Mouse (Mus musculus) heart, embryonic 13.5 days (tissue): ENCODE measurements around the gene Mrps14. TPM values are rescaled to one million over a fixed set of nuclear protein-coding genes. Genes with fewer than 3 reads are reported as not detected.

Experiments
- ATAC-seq: fragments of 200-750 bp; cut with Nextera tagmentation; 2 replicates; pipeline ENCODE4 v1.8.0; 2017; ENCODE audit warnings: moderate TSS enrichment; ENCODE audit not compliant: insufficient number of reproducible peaks, low FRiP score, low TSS enrichment; ENCODE audit errors: extremely low read depth
- H3K27ac ChIP-seq: fragments of 300-500 bp; sonication (generic); replicated peaks from 2 replicates; pipeline ENCODE4 v1.5.1; 2015; ENCODE audit warnings: moderate library complexity, mild to moderate bottlenecking, inconsistent platforms
- H3K27me3 ChIP-seq: fragments of 300-500 bp; sonication (generic); replicated peaks from 2 replicates; pipeline ENCODE4 v1.6.1; 2015; ENCODE audit warnings: mild to moderate bottlenecking, inconsistent platforms
- H3K36me3 ChIP-seq: fragments of 300-500 bp; sonication (generic); 2 replicates; pipeline ENCODE4 v1.6.1; 2015; ENCODE audit warnings: mild to moderate bottlenecking, inconsistent platforms
- H3K4me1 ChIP-seq: fragments of 300-500 bp; sonication (generic); 2 replicates; pipeline ENCODE4 v1.6.1; 2015; ENCODE audit warnings: inconsistent platforms
- H3K4me2 ChIP-seq: fragments of 300-500 bp; sonication (generic); 2 replicates; pipeline ENCODE4 v1.6.1; 2015; ENCODE audit warnings: inconsistent platforms, mild to moderate bottlenecking, moderate library complexity
- H3K4me3 ChIP-seq: fragments of 300-500 bp; sonication (generic); 2 replicates; pipeline ENCODE4 v1.5.1; 2015; ENCODE audit warnings: moderate library complexity, mild to moderate bottlenecking, inconsistent platforms
- H3K9ac ChIP-seq: fragments of 300-500 bp; sonication (generic); 2 replicates; pipeline ENCODE4 v1.6.1; 2015; ENCODE audit warnings: inconsistent platforms, mild to moderate bottlenecking, moderate library complexity
- H3K9me3 ChIP-seq: fragments of 300-500 bp; sonication (generic); 2 replicates; pipeline ENCODE4 v1.6.1; 2016; ENCODE audit warnings: inconsistent platforms
- WGBS: fragments of 180-500 bp; shearing (Covaris S2); methylation state at CpG from one replicate; pipeline ENCODE4 v1.1.7; 2015; ENCODE audit warnings: mixed read lengths; 5-methylcytosine and 5-hydroxymethylcytosine counted together
- polyA plus RNA-seq: library from polyadenylated mRNA; unstranded; fragments of >200 nt; fragmentation: Nextera tagmentation; extraction: Ambion mirVana; gene quantifications from 2 replicates; pipeline ENCODE4 v1.2.1, GENCODE M21; 2015

Gene Mrps14
- 186 and 201 TPM in 2 replicates for polyA plus RNA-seq

GRCm38 (mm10) chr1:160194529-160195336 is at the start of gene Mrps14:
Mrps14 (plus strand) TSS chr1:160195215.
- WGBS = 7% methylated on average over 31 of the region's 31 CpGs
- peak within 1 kb of the TSS; percentile 87 for H3K9ac ChIP-seq
- H3K4me2 ChIP-seq = peak within 1 kb of the TSS; percentile 91
- peaks cover 16% of the 10 kb centered on the region for H3K4me1 ChIP-seq
- H3K4me3 ChIP-seq = peak within 1 kb of the TSS; percentile 72
- H3K27me3 ChIP-seq = no peaks in the 10 kb centered on the region
- peak; percentile 100 for ATAC-seq
- peaks cover 26% of the 10 kb centered on the region for H3K36me3 ChIP-seq
- peak within 1 kb of the TSS; percentile 78 for H3K27ac ChIP-seq
- no peaks in the 10 kb centered on the region for H3K9me3 ChIP-seq

GRCm38 (mm10) chr1:160145606-160146005 is 49.4 kb upstream of the Mrps14 start:
- no peak overlapping the region for H3K27ac ChIP-seq
- no peaks in the 10 kb centered on the region for H3K4me1 ChIP-seq
- H3K27me3 ChIP-seq = no peaks in the 10 kb centered on the region
- no peak overlapping the region for H3K4me2 ChIP-seq
- WGBS = 66% methylated on average over 3 of the region's 3 CpGs
- no peaks in the 10 kb centered on the region for H3K36me3 ChIP-seq
- no peaks in the 10 kb centered on the region for H3K9me3 ChIP-seq
- no peak overlapping the region for H3K4me3 ChIP-seq
- no peak overlapping the region for H3K9ac ChIP-seq
- ATAC-seq = no peak

GRCm38 (mm10) chr1:160147274-160147673 is 47.7 kb upstream of the Mrps14 start:
- no peak for ATAC-seq
- Histone ChIP-seq H3K9me3 (no peaks in the 10 kb centered on the region), H3K9ac (no peak overlapping the region), H3K4me3 (no peak overlapping the region), H3K4me1 (no peaks in the 10 kb centered on the region), H3K4me2 (no peak overlapping the region), H3K36me3 (no peaks in the 10 kb centered on the region), H3K27me3 (no peaks in the 10 kb centered on the region), H3K27ac (no peak overlapping the region)
- WGBS = 71% methylated on average over 7 of the region's 7 CpGs

DNA sequence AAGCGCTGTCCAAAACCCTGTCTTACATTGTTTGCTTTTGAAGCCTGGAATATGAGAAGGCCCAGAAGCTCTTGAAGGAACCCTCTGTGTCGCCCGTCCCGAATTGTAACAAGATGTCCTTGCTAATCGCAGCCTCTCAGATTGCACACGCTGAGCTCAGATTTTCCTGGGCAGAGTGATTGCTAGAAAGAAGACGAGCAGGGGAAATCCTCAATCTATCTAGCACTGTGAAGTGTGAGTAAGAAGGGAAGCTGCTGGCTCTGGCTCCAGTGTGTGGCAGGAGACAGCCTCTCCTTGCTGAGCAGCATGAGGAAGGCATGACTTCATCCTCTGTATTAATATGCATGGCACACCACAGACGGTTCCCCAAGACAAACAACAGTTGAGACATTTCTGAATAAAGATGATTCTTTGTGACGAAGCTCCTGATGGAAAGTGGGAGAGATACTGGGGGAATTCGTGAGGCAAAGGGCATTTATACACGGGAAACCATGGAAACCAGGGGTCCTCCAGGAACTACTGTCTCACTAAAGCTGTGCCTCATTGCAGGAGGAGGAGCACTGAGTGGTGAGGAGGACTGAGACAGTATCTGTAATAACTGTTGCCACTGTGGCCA is 45.6 kb upstream of the Mrps14 start:
- Histone ChIP-seq H3K27ac (no peak overlapping the region), H3K9me3 (no peaks in the 10 kb centered on the region), H3K4me1 (no peaks in the 10 kb centered on the region), H3K4me2 (no peak overlapping the region), H3K4me3 (no peak overlapping the region), H3K9ac (no peak overlapping the region), H3K27me3 (no peaks in the 10 kb centered on the region), H3K36me3 (no peaks in the 10 kb centered on the region)
- 61% methylated on average over 11 of the region's 11 CpGs for WGBS
- no peak for ATAC-seq

DNA sequence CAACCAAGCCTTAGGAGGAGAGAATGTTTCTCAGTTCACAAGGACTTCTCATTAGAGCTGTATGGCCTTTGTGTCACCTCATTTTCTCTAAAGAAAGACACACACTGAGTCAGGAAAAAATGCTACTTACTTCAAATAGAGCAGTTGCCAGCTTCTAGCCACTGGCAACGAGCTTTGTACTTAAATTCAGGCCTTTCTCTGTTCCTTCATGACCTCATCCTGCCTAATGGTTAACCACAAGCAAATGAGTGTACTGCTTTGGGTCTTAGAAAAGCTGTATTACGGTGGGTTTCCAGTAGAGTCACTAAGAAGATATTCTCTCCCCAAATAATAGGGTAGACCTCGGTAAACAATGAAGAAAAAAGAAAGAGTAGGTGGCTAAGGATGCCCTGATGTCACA is 44.3 kb upstream of the Mrps14 start:
- Histone ChIP-seq H3K4me2 (no peak overlapping the region), H3K27me3 (no peaks in the 10 kb centered on the region), H3K27ac (no peak overlapping the region), H3K4me3 (no peak overlapping the region), H3K36me3 (no peaks in the 10 kb centered on the region), H3K9ac (no peak overlapping the region), H3K4me1 (no peaks in the 10 kb centered on the region), H3K9me3 (no peaks in the 10 kb centered on the region)
- WGBS = 60% methylated on average over 3 of the region's 3 CpGs
- no peak for ATAC-seq

GRCm38 (mm10) chr1:160153480-160153879 is 41.5 kb upstream of the Mrps14 start, which contains the start of gene Tnn:
Tnn (minus strand) TSS chr1:160153580.
- no peak for ATAC-seq
- Histone ChIP-seq H3K27me3 (no peaks in the 10 kb centered on the region), H3K9me3 (no peaks in the 10 kb centered on the region), H3K27ac (no peak within 1 kb of the TSS), H3K4me1 (no peaks in the 10 kb centered on the region), H3K36me3 (no peaks in the 10 kb centered on the region), H3K4me2 (no peak within 1 kb of the TSS), H3K4me3 (no peak within 1 kb of the TSS), H3K9ac (no peak within 1 kb of the TSS)
- 57% methylated on average over 8 of the region's 8 CpGs for WGBS

GRCm38 (mm10) chr1:160158190-160158589 is 36.8 kb upstream of the Mrps14 start:
- Histone ChIP-seq H3K36me3 (no peaks in the 10 kb centered on the region), H3K27me3 (no peaks in the 10 kb centered on the region), H3K4me2 (no peak overlapping the region), H3K4me3 (no peak overlapping the region), H3K9ac (no peak overlapping the region), H3K4me1 (no peaks in the 10 kb centered on the region), H3K9me3 (no peaks in the 10 kb centered on the region), H3K27ac (no peak overlapping the region)
- 93% methylated on average over 2 of the region's 2 CpGs for whole genome bisulfite sequencing
- no peak for ATAC-seq

- WGBS = 69% methylated on average over 4 of the region's 5 CpGs
- Histone ChIP-seq H3K4me2 (no peak overlapping the region), H3K4me1 (no peaks in the 10 kb centered on the region)
Observed at GRCm38 (mm10) chr1:160166600-160166999, 28.4 kb upstream of the Mrps14 start.

DNA sequence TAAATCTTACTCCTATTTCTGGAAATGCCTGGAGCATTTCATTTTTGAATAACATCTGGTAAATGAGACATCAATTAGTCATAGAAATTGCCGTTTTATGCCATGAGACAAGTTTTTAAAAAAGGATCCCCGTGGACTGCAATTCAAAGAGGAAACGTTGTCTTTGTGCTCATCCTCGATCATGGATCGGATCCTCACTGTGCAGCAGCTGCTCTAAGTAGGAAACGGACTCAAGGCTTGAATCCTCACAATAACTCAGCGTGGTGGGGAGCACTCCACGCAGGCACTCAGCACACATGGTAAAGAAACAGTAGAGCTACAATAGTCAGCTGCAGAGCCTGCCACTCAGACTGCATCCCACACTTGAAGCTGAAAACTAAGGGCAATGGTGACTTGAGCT is 18.1 kb upstream of the Mrps14 start:
- no peak overlapping the region for H3K9ac ChIP-seq
- no peaks in the 10 kb centered on the region for H3K36me3 ChIP-seq
- H3K4me2 ChIP-seq = no peak overlapping the region
- H3K4me1 ChIP-seq = no peaks in the 10 kb centered on the region
- no peak for ATAC-seq
- H3K27ac ChIP-seq = no peak overlapping the region
- no peaks in the 10 kb centered on the region for H3K9me3 ChIP-seq
- no peak overlapping the region for H3K4me3 ChIP-seq
- 78% methylated on average over 8 of the region's 8 CpGs for WGBS
- H3K27me3 ChIP-seq = no peaks in the 10 kb centered on the region

More at GRCm38 (mm10) chr1:160166600-160166999, 28.4 kb upstream of the Mrps14 start:
- ATAC-seq = no peak
- Histone ChIP-seq H3K9ac (no peak overlapping the region), H3K36me3 (no peaks in the 10 kb centered on the region), H3K9me3 (no peaks in the 10 kb centered on the region), H3K27ac (no peak overlapping the region), H3K27me3 (no peaks in the 10 kb centered on the region), H3K4me3 (no peak overlapping the region)

DNA sequence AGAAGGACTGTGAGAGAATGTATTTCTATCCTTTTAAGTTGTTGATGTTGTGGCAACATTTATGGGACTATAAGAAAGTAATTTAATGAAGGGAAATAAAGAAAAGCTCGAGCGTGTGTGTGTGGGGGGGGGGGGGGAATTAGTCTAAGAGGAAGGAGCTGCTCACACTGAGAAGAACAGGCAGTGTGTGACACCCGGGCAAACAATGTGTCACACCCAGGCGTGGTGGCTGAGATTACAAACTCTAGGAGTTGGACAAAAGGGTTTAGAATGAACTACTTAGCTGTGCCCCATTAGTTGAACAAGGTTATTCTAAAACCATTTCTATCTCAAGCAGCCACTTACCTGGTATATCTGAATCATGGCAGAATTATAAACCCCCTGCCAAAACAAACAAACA is 13.8 kb upstream of the Mrps14 start:
- H3K4me1 ChIP-seq = no peaks in the 10 kb centered on the region
- no peak for ATAC-seq
- H3K36me3 ChIP-seq = no peaks in the 10 kb centered on the region
- no peak overlapping the region for H3K9ac ChIP-seq
- H3K9me3 ChIP-seq = no peaks in the 10 kb centered on the region
- 53% methylated on average over 4 of the region's 4 CpGs for WGBS
- no peaks in the 10 kb centered on the region for H3K27me3 ChIP-seq
- H3K4me3 ChIP-seq = no peak overlapping the region
- no peak overlapping the region for H3K27ac ChIP-seq
- H3K4me2 ChIP-seq = no peak overlapping the region

DNA sequence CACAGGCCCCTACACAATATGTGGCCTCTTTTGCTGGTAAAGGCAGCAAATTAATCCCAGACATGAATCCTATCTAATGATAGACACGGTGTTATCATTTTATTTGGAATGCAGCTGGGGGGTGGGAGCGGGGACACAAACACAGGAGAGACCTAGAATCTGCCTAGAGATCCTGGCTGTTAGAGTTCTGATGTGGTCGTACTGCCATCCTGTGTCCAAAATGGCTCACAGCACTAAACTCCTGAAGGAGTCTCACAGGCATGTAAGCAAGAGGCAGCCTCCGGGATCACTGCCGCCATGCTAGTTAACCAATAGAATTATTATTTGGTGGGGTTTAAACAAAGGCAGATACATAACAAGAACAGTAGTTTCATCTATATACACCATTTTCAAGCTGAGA is 10.5 kb upstream of the Mrps14 start:
- H3K36me3 ChIP-seq = no peaks in the 10 kb centered on the region
- H3K4me3 ChIP-seq = no peak overlapping the region
- no peak overlapping the region for H3K4me2 ChIP-seq
- no peak overlapping the region for H3K27ac ChIP-seq
- no peak for ATAC-seq
- no peak overlapping the region for H3K9ac ChIP-seq
- H3K9me3 ChIP-seq = no peaks in the 10 kb centered on the region
- 0 out of 2 replicates have a peak, but pooled peaks cover 4% of the 10 kb centered on the region for H3K27me3 ChIP-seq
- no peaks in the 10 kb centered on the region for H3K4me1 ChIP-seq
- WGBS = 15% methylated on average over 5 of the region's 5 CpGs

- H3K27me3 ChIP-seq = no peaks in the 10 kb centered on the region
- 0% methylated on average over 13 of the region's 13 CpGs for WGBS
- ATAC-seq = peak; percentile 11; the same call in 1 of the 2 replicates
Observed at GRCm38 (mm10) chr1:160195337-160195663, 285 bp downstream of the Mrps14 start.

More at GRCm38 (mm10) chr1:160195337-160195663, 285 bp downstream of the Mrps14 start:
- Histone ChIP-seq H3K9ac (peak overlapping the region; percentile 87), H3K4me2 (peak overlapping the region; percentile 91), H3K4me3 (peak overlapping the region; percentile 72), H3K27ac (peak overlapping the region; percentile 78), H3K9me3 (no peaks in the 10 kb centered on the region), H3K36me3 (peaks cover 31% of the 10 kb centered on the region), H3K4me1 (peaks cover 16% of the 10 kb centered on the region)
